Mouse (Mus musculus) liver, postnatal 0 days (tissue): ENCODE data around the gene Il12b.

Experiments used
- CTCF ChIP-seq: sonication (generic); IDR thresholded peaks from 2 replicates; pipeline ENCODE4 v1.5.1; 2016; ENCODE audit warnings: antibody characterized with exemption, low read depth
- EP300 ChIP-seq: IDR thresholded peaks from 2 replicates; pipeline ENCODE4 v1.6.1; 2016; ENCODE audit warnings: antibody characterized with exemption, low read depth, mild to moderate bottlenecking

DNA sequence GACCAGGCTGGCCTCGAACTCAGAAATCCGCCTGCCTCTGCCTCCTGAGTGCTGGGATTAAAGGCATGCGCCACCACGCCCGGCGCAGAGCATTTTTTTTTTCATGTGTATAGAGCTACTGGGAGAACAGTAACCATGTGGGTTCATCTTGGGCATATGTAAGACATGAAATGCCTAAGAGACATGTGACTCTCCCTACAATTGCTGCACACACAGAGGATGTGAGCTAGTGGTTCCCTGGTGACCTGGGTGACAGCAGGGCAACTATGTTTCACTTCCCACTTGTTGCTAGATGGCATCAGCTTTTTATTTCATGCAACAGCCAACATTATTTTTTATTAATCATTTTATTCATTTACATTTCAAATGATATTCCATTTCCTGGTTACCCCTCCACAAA, 37.9 kb downstream of the Il12b start:
- TF ChIP-seq CTCF (no peak), EP300 (no peak)
